Mouse (Mus musculus) erythroblast, embryonic 14.5 days (primary cell): ENCODE measurements around the gene Hal. TPM values are rescaled to one million over a fixed set of nuclear protein-coding genes. Genes with fewer than 3 reads are reported as not detected.
"Not testable (repeated sequence)": the region's sequence is repeated elsewhere in the genome, so short reads cannot be mapped to it uniquely, and the experiment has no call there.

Source experiments
- H3K27me3 ChIP-seq: 2 replicates; pipeline ENCODE4 v1.6.1; 2012; ENCODE audit warnings: inconsistent platforms; ENCODE audit not compliant: control insufficient read depth
- H3K36me3 ChIP-seq: 2 replicates; pipeline ENCODE4 v1.6.1; 2012; ENCODE audit warnings: mild to moderate bottlenecking, inconsistent platforms; ENCODE audit not compliant: control insufficient read depth
- H3K4me1 ChIP-seq: 2 replicates; pipeline ENCODE4 v1.6.1; 2012; ENCODE audit warnings: inconsistent platforms; ENCODE audit not compliant: control insufficient read depth
- H3K4me3 ChIP-seq: replicated peaks from 2 replicates; pipeline ENCODE3; 2012; ENCODE audit warnings: moderate library complexity, mild to moderate bottlenecking, inconsistent platforms
- H3K9me3 ChIP-seq: 2 replicates; pipeline ENCODE4 v1.6.1; 2012; ENCODE audit warnings: low read length, inconsistent platforms, mixed read lengths; ENCODE audit not compliant: control insufficient read depth
- GATA1 ChIP-seq: IDR thresholded peaks from 2 replicates; pipeline ENCODE4 v1.6.1; 2012; ENCODE audit warnings: low read length, inconsistent platforms, mixed read lengths
- TAL1 ChIP-seq: IDR thresholded peaks from 3 replicates; pipeline ENCODE4 v1.6.1; 2012; ENCODE audit warnings: low read length, inconsistent platforms, mixed read lengths
- polyA plus RNA-seq: library from polyadenylated mRNA; stranded (reverse); fragments of >175 nt; gene quantifications from 2 replicates; pipeline ENCODE4 v1.2.3, GENCODE M21; 2012

The Hal gene
- polyA plus RNA-seq, 1 experiment, result not detected

DNA sequence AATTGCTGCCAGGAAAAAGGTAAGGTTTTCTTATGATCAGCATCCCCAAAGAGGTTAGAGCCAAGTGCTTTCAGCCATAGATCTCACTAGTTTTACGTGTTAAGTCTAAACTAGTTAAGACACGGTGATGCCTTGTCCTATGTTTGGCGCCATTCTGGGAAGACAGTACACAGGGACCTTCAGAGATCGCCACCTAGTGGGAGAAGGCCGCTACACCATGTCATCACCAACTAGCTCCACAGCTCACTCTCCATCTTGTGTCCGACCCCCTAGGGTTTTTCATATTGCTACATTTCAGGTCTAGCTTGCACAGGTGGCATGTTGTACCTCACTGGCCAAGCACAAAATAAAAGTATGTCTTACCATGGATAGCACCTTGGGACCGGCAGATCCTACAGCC, 60.4 kb downstream of the Hal start:
- H3K4me3 ChIP-seq, result no peak overlapping the region
- TF ChIP-seq GATA1 (no peak), TAL1 (no peak)

GRCm38 (mm10) chr10:93549821-93550220, 61.3 kb downstream of the Hal start:
- no peak overlapping the region for H3K4me3 ChIP-seq
- no peak for TF ChIP-seq TAL1
- no peak for TF ChIP-seq GATA1

More for the DNA sequence above, 60.4 kb downstream of the Hal start:
- Histone ChIP-seq H3K27me3 (no peaks in the 10 kb centered on the region), H3K4me1 (no peaks in the 10 kb centered on the region), H3K36me3 (no peaks in the 10 kb centered on the region), H3K9me3 (no peaks in the 10 kb centered on the region)

DNA sequence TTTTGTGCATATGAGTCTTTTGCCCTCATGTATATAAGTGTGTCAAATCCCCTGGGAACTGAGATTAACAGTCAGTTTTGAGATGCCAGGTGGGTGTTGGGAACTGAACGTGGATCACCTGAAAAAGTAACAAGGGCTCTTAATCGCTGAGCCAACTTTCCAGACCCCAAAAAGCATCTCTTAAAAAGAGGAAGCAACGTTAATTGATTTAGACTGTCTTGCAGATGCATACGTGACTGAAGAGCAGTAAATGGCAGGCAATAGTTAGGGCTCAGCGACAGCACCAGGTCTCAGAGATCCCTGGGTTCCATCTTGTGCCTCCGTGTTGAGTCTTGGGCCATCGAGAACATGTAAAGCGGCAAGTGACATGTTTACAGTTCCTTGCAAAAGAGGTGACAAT, 64.0 kb downstream of the Hal start:
- TF ChIP-seq TAL1 (no peak), GATA1 (no peak)
- H3K27me3 ChIP-seq, result no peaks in the 10 kb centered on the region; the same call in 1 of the 2 replicates
- no peaks in the 10 kb centered on the region for H3K4me1 ChIP-seq
- no peaks in the 10 kb centered on the region for H3K36me3 ChIP-seq
- no peaks in the 10 kb centered on the region for H3K9me3 ChIP-seq
- H3K4me3 ChIP-seq, result no peak overlapping the region

More at GRCm38 (mm10) chr10:93549821-93550220, 61.3 kb downstream of the Hal start:
- Histone ChIP-seq H3K9me3 (no peaks in the 10 kb centered on the region), H3K36me3 (no peaks in the 10 kb centered on the region), H3K27me3 (no peaks in the 10 kb centered on the region; the same call in 1 of the 2 replicates), H3K4me1 (no peaks in the 10 kb centered on the region)

- not testable (repeated sequence) for H3K36me3 ChIP-seq, H3K4me3 ChIP-seq, H3K9me3 ChIP-seq, H3K27me3 ChIP-seq, H3K4me1 ChIP-seq
These were observed 69.4 kb downstream of the Hal start for GRCm38 (mm10) chr10:93557971-93558370.

DNA sequence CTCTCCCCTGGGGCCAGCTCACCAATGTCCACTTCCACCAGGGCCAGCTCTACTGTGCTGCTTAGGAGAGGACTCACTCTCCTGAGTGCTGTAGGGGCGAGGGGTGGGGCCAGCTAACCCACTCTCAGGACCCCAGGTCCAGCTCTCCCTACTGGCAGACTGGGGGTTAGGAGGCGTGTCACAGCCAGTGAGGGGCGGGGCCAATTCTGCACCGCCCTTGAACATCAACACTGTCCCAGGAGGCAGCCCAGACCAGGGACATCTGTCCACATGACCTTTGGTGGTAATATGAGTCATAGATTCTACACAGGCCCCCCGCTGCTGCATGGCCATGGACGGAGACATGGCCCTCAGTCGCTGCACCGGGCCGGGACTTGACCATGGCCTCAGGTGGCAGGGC, 71.2 kb downstream of the Hal start:
- no peaks in the 10 kb centered on the region for H3K36me3 ChIP-seq
- H3K4me3 ChIP-seq, result no peak overlapping the region
- no peaks in the 10 kb centered on the region; the same call in 1 of the 2 replicates for H3K27me3 ChIP-seq
- H3K9me3 ChIP-seq, result no peaks in the 10 kb centered on the region
- TF ChIP-seq GATA1, result no peak
- no peak for TF ChIP-seq TAL1
- no peaks in the 10 kb centered on the region; the same call in 1 of the 2 replicates for H3K4me1 ChIP-seq

DNA sequence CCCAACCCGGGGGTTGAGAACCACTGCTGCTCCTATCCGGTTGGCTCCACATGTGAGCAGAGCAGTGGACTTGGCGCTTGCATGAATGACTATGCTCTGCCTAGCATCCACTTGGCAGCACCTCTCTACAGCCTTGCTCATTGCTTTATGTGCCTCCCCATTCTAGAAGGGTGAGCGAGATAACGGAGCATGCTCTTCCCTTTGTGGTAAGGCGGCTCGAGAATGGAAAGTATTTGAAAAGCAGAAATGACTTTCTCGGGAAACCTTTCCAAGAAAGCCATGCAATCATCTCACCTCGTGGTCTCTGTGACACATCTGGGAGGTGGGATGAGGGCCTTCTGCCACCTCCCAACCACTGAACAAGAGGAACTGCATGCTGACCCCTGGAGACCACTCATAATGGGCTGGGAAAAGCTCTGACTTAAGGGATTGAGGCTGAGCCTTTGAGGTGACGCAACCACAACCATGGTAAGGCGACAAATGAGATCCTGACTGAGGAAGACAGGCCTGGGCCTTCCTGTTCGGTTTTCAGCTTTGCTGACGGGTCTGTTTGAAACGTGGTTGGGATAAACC, 76.0 kb downstream of the Hal start:
- H3K27me3 ChIP-seq, result no peaks in the 10 kb centered on the region
- H3K4me3 ChIP-seq, result no peak overlapping the region
- H3K9me3 ChIP-seq, result no peaks in the 10 kb centered on the region
- no peak for TF ChIP-seq TAL1
- no peak for TF ChIP-seq GATA1
- H3K4me1 ChIP-seq, result no peaks in the 10 kb centered on the region; the same call in 1 of the 2 replicates
- H3K36me3 ChIP-seq, result no peaks in the 10 kb centered on the region

- Histone ChIP-seq H3K36me3 (no peaks in the 10 kb centered on the region), H3K9me3 (no peaks in the 10 kb centered on the region), H3K4me3 (no peak overlapping the region), H3K27me3 (no peaks in the 10 kb centered on the region), H3K4me1 (no peaks in the 10 kb centered on the region)
- no peak for TF ChIP-seq GATA1
- no peak for TF ChIP-seq TAL1
These were observed 78.5 kb downstream of the Hal start for GRCm38 (mm10) chr10:93567066-93567465.

DNA sequence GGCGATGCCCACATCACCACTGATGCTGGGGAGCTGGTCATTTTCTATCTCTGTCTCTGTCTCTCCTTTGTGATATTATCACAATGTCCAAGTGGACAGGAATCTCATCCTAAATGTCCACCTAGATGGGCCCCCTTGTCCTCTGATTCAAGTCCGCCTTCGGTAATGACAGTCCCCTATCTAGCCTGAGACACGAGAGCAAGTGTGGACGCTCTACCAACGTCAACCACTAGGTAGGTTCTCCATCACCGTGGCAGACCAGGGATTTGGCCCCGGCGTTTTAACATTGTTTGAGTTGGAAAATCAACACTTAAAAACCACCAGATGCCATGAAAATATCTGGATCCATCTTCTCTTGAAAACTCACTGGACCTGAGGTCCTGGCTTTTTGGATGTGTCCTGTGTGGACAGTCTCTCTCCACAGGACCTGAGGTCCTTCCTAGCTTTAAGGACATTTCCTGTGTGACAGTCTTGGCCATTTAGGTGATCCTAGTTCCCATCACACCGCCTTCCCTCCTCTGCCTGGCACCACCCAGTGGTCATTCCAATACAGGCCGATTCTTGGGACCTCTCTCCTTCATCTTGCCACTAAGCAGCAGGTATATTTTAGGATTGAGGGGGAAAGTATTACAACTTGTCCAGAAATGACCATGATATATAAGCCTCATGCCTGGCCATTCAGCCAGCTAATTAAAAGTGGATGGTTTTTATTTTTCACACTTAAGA, 79.4 kb downstream of the Hal start:
- Histone ChIP-seq H3K27me3 (no peaks in the 10 kb centered on the region), H3K9me3 (no peaks in the 10 kb centered on the region), H3K36me3 (no peaks in the 10 kb centered on the region), H3K4me1 (no peaks in the 10 kb centered on the region), H3K4me3 (no peak overlapping the region)
- no peak for TF ChIP-seq GATA1
- no peak for TF ChIP-seq TAL1

GRCm38 (mm10) chr10:93568671-93569070, 80.1 kb downstream of the Hal start:
- TF ChIP-seq TAL1 (no peak), GATA1 (no peak)

More at GRCm38 (mm10) chr10:93568671-93569070, 80.1 kb downstream of the Hal start:
- H3K36me3 ChIP-seq, result no peaks in the 10 kb centered on the region
- no peak overlapping the region for H3K4me3 ChIP-seq
- no peaks in the 10 kb centered on the region for H3K9me3 ChIP-seq
- H3K4me1 ChIP-seq, result no peaks in the 10 kb centered on the region
- no peaks in the 10 kb centered on the region for H3K27me3 ChIP-seq

Other genes starting within 250 kb of the Hal start
- gene Elk3, start 177.6 kb upstream of the Hal start, polyA plus RNA-seq, result 0.10 TPM in 1 of 2 replicates, not detected in the other
- gene Lta4h, start 35.4 kb upstream of the Hal start, polyA plus RNA-seq, result 3.3 and 4.1 TPM in 2 replicates
- gene Amdhd1, start 51.3 kb downstream of the Hal start, polyA plus RNA-seq, result 0.03 TPM in 1 of 2 replicates, not detected in the other
- not detected in 2 replicates for gene Ccdc38, start 51.9 kb downstream of the Hal start, polyA plus RNA-seq
- 9.7 and 11.9 TPM in 2 replicates for gene Snrpf, start 100.9 kb downstream of the Hal start, polyA plus RNA-seq
- not detected in 2 replicates for gene Ntn4, start 151.9 kb downstream of the Hal start, polyA plus RNA-seq